Mouse (Mus musculus) heart, embryonic 14.5 days (tissue): ENCODE measurements around the gene Nudt3. TPM values are rescaled to one million over a fixed set of nuclear protein-coding genes. Genes with fewer than 3 reads are reported as not detected.

Experiments used
- ATAC-seq: fragments of 200-750 bp; cut with Nextera tagmentation; 2 replicates; pipeline ENCODE4 v1.8.0; 2017; ENCODE audit warnings: low read depth, moderate TSS enrichment; ENCODE audit not compliant: insufficient number of reproducible peaks, insufficient read depth, low FRiP score
- H3K27ac ChIP-seq, 2 experiments: fragments of 200-500 bp in 1 of 2; fragments of 300-500 bp in 1 of 2; sonication (generic) in 1 of 2; replicated peaks in 1 of 2; 2 replicates each; pipeline ENCODE4 v1.5.1; 2012 to 2014; ENCODE audit warnings: low read depth in 2 of 2, low read length in 2 of 2, control low read depth in 1 of 2, mild to moderate bottlenecking in 1 of 2, mixed read lengths in 1 of 2; ENCODE audit not compliant: control insufficient read depth in 1 of 2, insufficient read depth in 1 of 2
- H3K27me3 ChIP-seq: fragments of 300-500 bp; sonication (generic); 2 replicates; pipeline ENCODE4 v1.6.1; 2014; ENCODE audit warnings: mild to moderate bottlenecking, low read length, control low read depth; ENCODE audit not compliant: control insufficient read depth, insufficient read depth
- H3K36me3 ChIP-seq: fragments of 300-500 bp; sonication (generic); 2 replicates; pipeline ENCODE4 v1.6.1; 2014; ENCODE audit warnings: mild to moderate bottlenecking, control low read depth, low read length, mixed read lengths; ENCODE audit not compliant: control insufficient read depth, insufficient read depth
- H3K4me1 ChIP-seq, 2 experiments: fragments of 200-500 bp in 1 of 2; fragments of 300-500 bp in 1 of 2; sonication (generic) in 1 of 2; 2 replicates each; pipeline ENCODE4 v1.6.1; 2012 to 2014; ENCODE audit warnings: low read length in 2 of 2, control low read depth in 1 of 2, mixed read lengths in 1 of 2; ENCODE audit not compliant: control insufficient read depth in 2 of 2, insufficient read depth in 2 of 2
- H3K4me2 ChIP-seq: fragments of 300-500 bp; sonication (generic); 2 replicates; pipeline ENCODE4 v1.6.1; 2014; ENCODE audit warnings: mild to moderate bottlenecking, low read length
- H3K4me3 ChIP-seq, 2 experiments: fragments of 200-500 bp in 1 of 2; fragments of 300-500 bp in 1 of 2; sonication (generic) in 1 of 2; 2 replicates each; pipeline ENCODE4 v1.5.1; 2012 to 2014; ENCODE audit warnings: low read length in 2 of 2, mild to moderate bottlenecking in 2 of 2, control low read depth in 1 of 2, low read depth in 1 of 2, moderate library complexity in 1 of 2; ENCODE audit not compliant: control insufficient read depth in 1 of 2, insufficient read depth in 1 of 2
- H3K9ac ChIP-seq: fragments of 300-500 bp; sonication (generic); 2 replicates; pipeline ENCODE4 v1.6.1; 2014; ENCODE audit warnings: mild to moderate bottlenecking, low read length
- H3K9me3 ChIP-seq: fragments of 300-500 bp; sonication (generic); 2 replicates; pipeline ENCODE4 v1.6.1; 2016; ENCODE audit warnings: low read length, control low read depth; ENCODE audit not compliant: control insufficient read depth
- WGBS: fragments of 180-500 bp; shearing (Covaris S2); extraction: QIAGEN DNeasy Blood & Tissue Kit; methylation state at CpG from one replicate; pipeline ENCODE4 v1.1.7; 2014; 5-methylcytosine and 5-hydroxymethylcytosine counted together
- polyA plus RNA-seq: library from polyadenylated mRNA; unstranded; fragments of >200 nt; fragmentation: Nextera tagmentation; extraction: Ambion mirVana; gene quantifications from 2 replicates; pipeline ENCODE4 v1.2.1, GENCODE M21; 2014

Gene Nudt3
- polyA plus RNA-seq, 1 experiment from 2014 or later = 67.0 TPM

GRCm38 (mm10) chr17:27622611-27623359 is 510 bp downstream of the Nudt3 start:
- Histone ChIP-seq H3K27me3 (no peaks in the 10 kb centered on the region), H3K9ac (peak overlapping the region; percentile 97), H3K4me2 (peak overlapping the region; percentile 82), H3K4me3 (peak overlapping the region; percentile 80 to 89), H3K4me1 (peaks cover 11 to 33% of the 10 kb centered on the region in 2 experiments), H3K27ac (peak overlapping the region; percentile 86 to 96), H3K9me3 (0 out of 2 replicates have a peak, but pooled peaks cover 2% of the 10 kb centered on the region), H3K36me3 (peaks cover 2% of the 10 kb centered on the region; the same call in 1 of the 2 replicates)
- peak; percentile 47 for ATAC-seq
- WGBS = under 1% methylated on average over 79 of the region's 80 CpGs

DNA sequence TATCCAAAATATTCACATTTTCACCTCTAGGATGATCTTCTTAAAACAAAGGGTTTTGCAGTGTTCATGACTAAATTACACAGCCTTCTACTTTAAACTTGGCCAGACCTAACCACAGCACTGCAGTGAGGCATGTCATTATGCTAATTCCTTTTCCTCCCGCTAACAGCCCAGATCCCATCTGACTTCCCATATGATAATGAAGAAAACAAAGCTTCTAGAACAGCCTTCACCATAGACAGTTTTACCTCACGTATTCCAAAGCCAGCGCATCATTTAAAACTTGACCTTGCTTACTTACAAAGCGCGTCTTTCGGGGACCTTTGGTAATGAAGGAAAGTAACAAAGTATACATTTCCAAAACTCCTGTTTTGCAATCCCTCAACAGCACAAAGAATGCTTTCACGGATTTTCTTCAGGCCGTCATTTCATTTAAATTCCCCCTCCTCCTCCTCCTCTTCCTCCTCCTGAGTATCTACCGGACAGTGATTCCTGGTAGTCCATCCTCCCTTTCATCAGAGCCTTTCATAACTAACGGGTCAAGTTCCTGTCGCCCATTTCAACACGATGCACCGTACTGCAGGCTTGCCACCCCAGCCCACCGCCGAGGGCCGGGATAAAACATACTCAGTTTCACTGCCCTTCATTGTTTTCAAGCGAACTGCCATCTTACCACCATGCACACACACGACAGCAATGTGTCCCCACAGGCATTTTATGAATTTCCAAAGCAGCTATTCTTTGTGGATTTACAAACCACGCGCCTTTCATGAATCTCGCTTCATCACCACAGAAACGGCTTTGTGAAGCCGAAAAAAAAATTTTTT is 1.4 kb downstream of the Nudt3 start:
- 2% methylated on average over 23 of the region's 23 CpGs for WGBS
- Histone ChIP-seq H3K4me3 (peak overlapping the region; percentile 80 to 89), H3K9ac (peak overlapping the region; percentile 97), H3K27me3 (no peaks in the 10 kb centered on the region), H3K4me2 (peak overlapping the region; percentile 82), H3K9me3 (peaks cover 6% of the 10 kb centered on the region; the same call in 1 of the 2 replicates), H3K36me3 (peaks cover 7% of the 10 kb centered on the region; the same call in 1 of the 2 replicates), H3K27ac (peak overlapping the region; percentile 86 to 96), H3K4me1 (peaks cover 10 to 33% of the 10 kb centered on the region in 2 experiments)
- no peak for ATAC-seq

DNA sequence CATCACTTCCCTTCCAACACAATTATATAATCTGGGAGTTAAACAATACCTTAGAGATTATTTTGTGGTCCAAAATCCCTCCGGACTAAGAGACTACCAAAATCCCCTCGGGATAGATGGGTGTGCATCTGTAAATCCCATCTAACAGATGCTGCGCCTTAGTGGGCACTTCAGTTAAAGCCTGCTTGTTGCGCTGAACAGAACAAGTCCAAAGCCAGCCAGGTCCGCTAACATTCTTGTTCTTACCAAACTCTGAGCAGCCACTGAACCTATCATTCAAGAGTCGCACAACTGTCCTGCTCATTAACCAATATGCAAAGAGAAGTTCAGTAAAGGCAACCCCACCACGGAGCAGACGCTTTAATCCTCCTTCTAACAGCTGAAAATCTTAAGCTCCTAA is 2.1 kb downstream of the Nudt3 start:
- H3K4me3 ChIP-seq = peak overlapping the region; percentile 6 to 80; a peak in 3 of 4 replicates
- peaks cover 6% of the 10 kb centered on the region; the same call in 1 of the 2 replicates for H3K9me3 ChIP-seq
- no peak for ATAC-seq
- peak overlapping the region; percentile 97 for H3K9ac ChIP-seq
- H3K4me1 ChIP-seq = peaks cover 9 to 33% of the 10 kb centered on the region in 2 experiments
- H3K27me3 ChIP-seq = no peaks in the 10 kb centered on the region
- H3K4me2 ChIP-seq = peak overlapping the region; percentile 82
- peaks cover 12% of the 10 kb centered on the region; the same call in 1 of the 2 replicates for H3K36me3 ChIP-seq
- 39% methylated on average over 8 of the region's 8 CpGs for WGBS
- H3K27ac ChIP-seq = peak overlapping the region in 1 of 2 experiments; percentile 96; a peak in 2 of 4 replicates

DNA sequence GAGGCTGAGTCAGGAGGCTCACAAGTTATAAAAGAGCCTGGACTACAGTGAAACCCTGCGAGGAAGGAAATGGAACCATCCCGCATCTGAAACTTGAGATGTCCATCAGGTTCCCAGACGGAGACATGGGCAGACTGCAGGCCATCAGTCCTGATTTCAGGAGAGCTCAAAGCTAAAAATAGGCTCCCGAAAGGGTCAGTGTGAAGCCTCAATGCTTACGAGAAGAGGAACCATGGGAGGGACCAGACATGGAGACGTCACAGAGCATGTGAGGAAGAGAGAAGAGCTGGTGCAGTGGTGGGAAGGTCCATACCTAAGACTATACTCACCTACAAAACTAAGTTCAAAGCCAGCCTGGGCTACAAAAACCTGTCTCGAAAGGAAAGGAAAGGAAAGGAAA is 7.9 kb downstream of the Nudt3 start:
- Histone ChIP-seq H3K4me3 (no peak overlapping the region), H3K36me3 (peaks cover 24% of the 10 kb centered on the region), H3K4me1 (peaks cover 33 to 61% of the 10 kb centered on the region in 2 experiments), H3K9me3 (peaks cover 6% of the 10 kb centered on the region; the same call in 1 of the 2 replicates), H3K4me2 (0 out of 2 replicates have a peak overlapping the region, but pooled peaks have one; percentile 5), H3K9ac (no peak overlapping the region; the same call in 1 of the 2 replicates), H3K27ac (peak overlapping the region; percentile 37 to 45; a peak in 2 of 4 replicates), H3K27me3 (no peaks in the 10 kb centered on the region)
- no peak for ATAC-seq
- WGBS = 30% methylated on average over 7 of the region's 7 CpGs

DNA sequence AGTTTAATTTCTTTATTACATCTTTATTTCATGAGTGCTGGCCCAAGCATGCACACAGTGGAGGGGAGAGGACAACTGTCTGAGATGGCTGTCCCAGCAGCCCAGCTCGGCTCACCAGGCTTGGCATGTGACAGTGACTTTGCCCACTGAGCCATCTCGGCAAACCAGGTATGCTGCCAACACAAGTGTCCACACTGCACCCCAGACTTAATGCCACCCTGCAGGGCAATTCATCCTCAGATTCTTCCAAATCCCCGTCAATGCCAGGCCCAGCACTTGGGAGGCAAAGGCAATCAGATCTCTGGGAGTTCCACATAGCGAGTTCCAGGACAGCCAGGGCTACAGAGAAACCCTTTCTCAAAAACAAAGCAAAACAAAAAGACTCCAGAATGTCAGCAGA is 10.3 kb downstream of the Nudt3 start:
- no peak for ATAC-seq
- Histone ChIP-seq H3K4me2 (no peak overlapping the region), H3K27me3 (no peaks in the 10 kb centered on the region), H3K9me3 (peaks cover 6% of the 10 kb centered on the region; the same call in 1 of the 2 replicates), H3K27ac (no peak overlapping the region), H3K9ac (no peak overlapping the region), H3K4me1 (peaks cover 29 to 57% of the 10 kb centered on the region in 2 experiments), H3K36me3 (peaks cover 30% of the 10 kb centered on the region), H3K4me3 (no peak overlapping the region)
- WGBS = 77% methylated on average over 4 of the region's 4 CpGs

DNA sequence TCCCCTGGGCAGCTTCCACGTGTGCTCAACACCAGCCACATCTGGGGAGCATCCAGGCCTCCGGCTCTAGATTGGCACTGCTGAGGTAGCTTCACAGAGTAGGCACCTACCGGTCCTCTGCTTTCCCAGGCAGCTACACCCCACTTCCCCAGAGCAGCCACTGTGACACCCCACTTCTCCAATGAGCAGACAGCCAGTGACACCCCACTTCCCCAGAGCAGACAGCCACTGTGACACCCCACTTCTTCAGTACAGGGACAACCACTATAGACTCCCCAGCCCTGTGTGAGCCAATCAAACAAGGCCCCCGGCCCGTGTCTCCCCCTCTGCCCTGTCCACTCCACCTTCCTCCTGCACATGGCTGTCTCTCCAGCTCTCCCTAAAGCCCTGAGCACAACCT is 11.3 kb downstream of the Nudt3 start:
- Histone ChIP-seq H3K4me1 (peaks cover 29 to 57% of the 10 kb centered on the region in 2 experiments), H3K36me3 (peaks cover 24% of the 10 kb centered on the region; the same call in 1 of the 2 replicates), H3K4me3 (no peak overlapping the region), H3K27me3 (no peaks in the 10 kb centered on the region), H3K4me2 (no peak overlapping the region), H3K9me3 (no peaks in the 10 kb centered on the region), H3K9ac (peak overlapping the region; percentile 50; the same call in 1 of the 2 replicates), H3K27ac (0 out of 4 replicates have a peak overlapping the region, but pooled peaks of 1 of the 2 experiments have one; percentile 21)
- WGBS = 60% methylated on average over 5 of the region's 5 CpGs
- ATAC-seq = no peak

GRCm38 (mm10) chr17:27611519-27611884 is 11.8 kb downstream of the Nudt3 start:
- no peaks in the 10 kb centered on the region for H3K9me3 ChIP-seq
- ATAC-seq = no peak
- peaks cover 29 to 60% of the 10 kb centered on the region in 2 experiments for H3K4me1 ChIP-seq
- peak overlapping the region; percentile 9 to 67; a peak in 2 of 4 replicates for H3K27ac ChIP-seq
- H3K36me3 ChIP-seq = peaks cover 19% of the 10 kb centered on the region; the same call in 1 of the 2 replicates
- 44% methylated on average over 3 of the region's 3 CpGs for WGBS
- no peaks in the 10 kb centered on the region for H3K27me3 ChIP-seq
- peak overlapping the region; percentile 50; the same call in 1 of the 2 replicates for H3K9ac ChIP-seq
- no peak overlapping the region for H3K4me2 ChIP-seq
- H3K4me3 ChIP-seq = no peak overlapping the region
